19 mouse cellular contexts compared by ENCODE assay signal in the genomic region with DNA sequence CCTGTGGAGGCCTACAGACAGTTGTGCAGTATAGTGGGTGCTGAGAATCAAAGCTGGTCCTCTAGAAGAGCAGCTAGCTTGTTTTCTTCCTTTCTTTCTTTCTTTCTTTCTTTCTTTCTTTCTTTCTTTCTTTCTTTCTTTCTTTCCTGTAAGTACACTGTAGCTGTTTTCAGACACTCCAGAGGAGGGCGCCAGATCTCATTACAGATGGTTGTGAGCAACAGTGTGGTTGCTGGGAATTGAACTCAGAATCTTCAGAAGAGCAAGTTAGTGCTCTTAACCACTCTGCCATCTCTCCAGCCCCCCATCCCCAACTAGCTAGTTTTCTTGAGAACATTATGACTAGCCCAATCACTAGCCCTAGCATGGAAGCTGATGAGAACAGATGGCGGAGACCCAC. TPM values are rescaled to one million over a fixed set of nuclear protein-coding genes. Genes with fewer than 3 reads are reported as not detected.
A peak's percentile ranks its signal among the peaks of the same experiment; 100 is the strongest.
DNase-seq lines count a peak whose midpoint lies in the region; ATAC-seq and TF ChIP-seq lines count a peak whose summit lies in the region.
"Had no signal": no experiment of that assay in that cellular context is flagged by ENCODE, and none has a peak within 500 bp of the region (broad histone marks: within the 10 kb centered on the region; RNA-seq: fewer than 3 reads in every experiment).

No protein-coding gene starts in this region.

- no peak for TF ChIP-seq EP300 in stomach, postnatal 0 days (optimal IDR thresholded peaks at IDR 0.05)

- no peak overlapping the region for H3K27ac ChIP-seq in heart, embryonic 12.5 days (ENCODE audit: poor library complexity, severe bottlenecking)
- no peak overlapping the region for H3K27ac ChIP-seq in left cerebral cortex, adult 2 months
- H3K27ac ChIP-seq in stomach, postnatal 0 days (replicated peaks), result no peak overlapping the region
- H3K27ac ChIP-seq: kidney, embryonic 15.5 days; limb, embryonic 13.5 days; midbrain, embryonic 13.5 days had no signal

- DNase-seq in heart, adult 11 months, result peak; percentile 83
- no peak for DNase-seq in left cerebral cortex, adult 2 months (ENCODE audit: extremely low spot score in 1 of 2, low spot score in 2 of 2)
- DNase-seq in left cerebral cortex, adult 11 months (ENCODE audit: low spot score), result no peak
- peak; percentile 50 for DNase-seq in thymus, postnatal 4 days
- DNase-seq in thymus, adult 18-20 months, result no peak
- no peak for DNase-seq in stomach, postnatal 0 days (ENCODE audit: low spot score)
- no peak for DNase-seq in heart, adult 8-10 months (ENCODE audit: low spot score)
- DNase-seq: adrenal gland, postnatal 14 days; cerebellum, adult 18-20 months; heart, adult 18-20 months; heart, postnatal 36 days; lung, adult 2 months; right cerebral cortex, postnatal 4 days had no signal

- H3K9ac ChIP-seq in heart, embryonic 12.5 days, result no peak overlapping the region
- H3K9ac ChIP-seq in stomach, postnatal 0 days (ENCODE audit: low read length), result no peak overlapping the region
- H3K9ac ChIP-seq: kidney, embryonic 15.5 days; limb, embryonic 13.5 days; midbrain, embryonic 13.5 days had no signal

- H3K9me3 ChIP-seq in heart, embryonic 12.5 days (replicated peaks), result no peaks in the 10 kb centered on the region
- H3K9me3 ChIP-seq in stomach, postnatal 0 days (ENCODE audit: control insufficient read depth, low read length), result no peaks in the 10 kb centered on the region
- H3K9me3 ChIP-seq: midbrain, embryonic 13.5 days had no signal

- H3K4me3 ChIP-seq in heart, embryonic 12.5 days, result no peak overlapping the region
- no peak overlapping the region for H3K4me3 ChIP-seq in left cerebral cortex, adult 2 months
- no peak overlapping the region for H3K4me3 ChIP-seq in stomach, postnatal 0 days (ENCODE audit: low read depth, low read length)
- H3K4me3 ChIP-seq: erythroblast, embryonic 14.5 days; kidney, embryonic 15.5 days; limb, embryonic 13.5 days; midbrain, embryonic 13.5 days had no signal

- peaks cover 38% of the 10 kb centered on the region for H3K36me3 ChIP-seq in heart, embryonic 12.5 days
- H3K36me3 ChIP-seq in stomach, postnatal 0 days (ENCODE audit: control insufficient read depth, insufficient read depth, low read length), result peaks cover 22% of the 10 kb centered on the region

- ATAC-seq in heart, embryonic 12.5 days (ENCODE audit: insufficient number of reproducible peaks, low FRiP score), result no peak
- ATAC-seq in stomach, postnatal 0 days (ENCODE audit: low FRiP score, low TSS enrichment), result no peak
- ATAC-seq: forebrain, embryonic 14.5 days; midbrain, embryonic 13.5 days had no signal

- intact Hi-C loops in left cerebral cortex, adult 2 months (cut with DNase I), result no loop called here

- H3K27me3 ChIP-seq in heart, embryonic 12.5 days (replicated peaks), result no peaks in the 10 kb centered on the region
- H3K27me3 ChIP-seq in stomach, postnatal 0 days (ENCODE audit: control insufficient read depth, insufficient read depth, low read length), result no peaks in the 10 kb centered on the region
- H3K27me3 ChIP-seq: kidney, embryonic 15.5 days; limb, embryonic 13.5 days; midbrain, embryonic 13.5 days had no signal

- peaks cover 15% of the 10 kb centered on the region for H3K4me1 ChIP-seq in heart, embryonic 12.5 days (replicated peaks)
- H3K4me1 ChIP-seq in stomach, postnatal 0 days (replicated peaks; ENCODE audit: control insufficient read depth, insufficient read depth), result no peaks in the 10 kb centered on the region

- WGBS in heart, embryonic 12.5 days, result 93% methylated on average over 2 of the region's 2 CpGs
- 88% methylated on average over 2 of the region's 2 CpGs for WGBS in stomach, postnatal 0 days

- TF ChIP-seq CTCF in left cerebral cortex, adult 2 months (IDR thresholded peaks at IDR 0.05), result peak; percentile 10; the same call in 1 of the 2 replicates
- peak; percentile 51 for TF ChIP-seq CTCF in stomach, postnatal 0 days (IDR thresholded peaks at IDR 0.05; ENCODE audit: low read depth)

- H3K4me2 ChIP-seq in heart, embryonic 12.5 days, result no peak overlapping the region
- H3K4me2 ChIP-seq in stomach, postnatal 0 days (replicated peaks; ENCODE audit: low read depth), result no peak overlapping the region
- H3K4me2 ChIP-seq: kidney, embryonic 15.5 days; limb, embryonic 13.5 days; midbrain, embryonic 13.5 days had no signal

RNA-seq across cellular contexts. Expression of a gene that starts 3.9 kb away (rescaled TPM):
- 135 and 149 TPM in 2 replicates for polyA plus RNA-seq in heart, embryonic 12.5 days (2016; fragmentation: Nextera tagmentation; extraction: Ambion mirVana)
- 10 to 100 TPM; 90.2 to 98.8 TPM for total RNA-seq in left cerebral cortex, adult 2 months (2021)
- polyA plus RNA-seq in stomach, postnatal 0 days (2015; fragmentation: Nextera tagmentation; extraction: Ambion mirVana), result 57.5 and 61.6 TPM in 2 replicates
- 10 to 100 TPM; 30.3 to 42.0 (median 33.7) TPM for total RNA-seq in heart, adult 8-10 months (2022)

RNA-seq across cellular contexts. Expression of a gene that starts 10.0 kb away (rescaled TPM):
- polyA plus RNA-seq in heart, embryonic 12.5 days (2016; fragmentation: Nextera tagmentation; extraction: Ambion mirVana), result 145 and 146 TPM in 2 replicates
- total RNA-seq in left cerebral cortex, adult 2 months (2021), result 10 to 100 TPM; 63.8 to 66.8 TPM
- 114 and 117 TPM in 2 replicates for polyA plus RNA-seq in stomach, postnatal 0 days (2015; fragmentation: Nextera tagmentation; extraction: Ambion mirVana)
- total RNA-seq in heart, adult 8-10 months (2022), result 100 to 1,000 TPM; 111 to 137 (median 125) TPM

RNA-seq across cellular contexts. Expression of a gene that starts 13.5 kb away (rescaled TPM):
- 49.7 and 51.9 TPM in 2 replicates for polyA plus RNA-seq in heart, embryonic 12.5 days (2016; fragmentation: Nextera tagmentation; extraction: Ambion mirVana)
- total RNA-seq in left cerebral cortex, adult 2 months (2021), result 1 to 10 TPM; 8.2 to 8.7 TPM
- polyA plus RNA-seq in stomach, postnatal 0 days (2015; fragmentation: Nextera tagmentation; extraction: Ambion mirVana), result 95.2 and 98.4 TPM in 2 replicates
- 10 to 100 TPM; 18.2 to 21.5 (median 19.5) TPM for total RNA-seq in heart, adult 8-10 months (2022)

RNA-seq across cellular contexts. Expression of a gene that starts 19.5 kb away (rescaled TPM):
- polyA plus RNA-seq in heart, embryonic 12.5 days (2016; fragmentation: Nextera tagmentation; extraction: Ambion mirVana), result 86.1 and 88.1 TPM in 2 replicates
- total RNA-seq in left cerebral cortex, adult 2 months (2021), result 10 to 100 TPM; 71.2 to 77.9 TPM
- polyA plus RNA-seq in stomach, postnatal 0 days (2015; fragmentation: Nextera tagmentation; extraction: Ambion mirVana), result 81.9 and 82.2 TPM in 2 replicates
- total RNA-seq in heart, adult 8-10 months (2022), result 10 to 100 TPM; 20.9 to 27.3 (median 25.4) TPM

RNA-seq across cellular contexts. Expression of a gene that starts 20.2 kb away (rescaled TPM):
- 1.8 and 2.8 TPM in 2 replicates for polyA plus RNA-seq in heart, embryonic 12.5 days (2016; fragmentation: Nextera tagmentation; extraction: Ambion mirVana)
- 1 to 10 TPM; 1.4 to 1.8 TPM for total RNA-seq in left cerebral cortex, adult 2 months (2021)
- 0.59 and 0.62 TPM in 2 replicates for polyA plus RNA-seq in stomach, postnatal 0 days (2015; fragmentation: Nextera tagmentation; extraction: Ambion mirVana)
- not detected for total RNA-seq in heart, adult 8-10 months (2022)
- total RNA-seq: heart, postnatal 36 days had no signal
- polyA plus RNA-seq: erythroblast, embryonic 14.5 days; lung, adult 2 months had no signal

Comparison
In these comparisons a context has a peak if more than half of its experiments do, and no peak if none do; other contexts are left out.
1. DNase-seq: peak in heart, adult 11 months (single experiment) and thymus, postnatal 4 days (single experiment); none in left cerebral cortex, adult 2 months (0 of 2), left cerebral cortex, adult 11 months (single experiment), thymus, adult 18-20 months (0 of 2), stomach, postnatal 0 days (single experiment) and heart, adult 8-10 months (single experiment).